Mouse (Mus musculus) neural tube, embryonic 15.5 days (tissue): ENCODE data around the gene Pgap3. TPM values are rescaled to one million over a fixed set of nuclear protein-coding genes. Genes with fewer than 3 reads are reported as not detected.

Experiments
- ATAC-seq: fragments of 200-750 bp; cut with Nextera tagmentation; 2 replicates; pipeline ENCODE4 v1.8.0; 2017; ENCODE audit warnings: mild to moderate bottlenecking, moderate TSS enrichment, moderate library complexity; ENCODE audit not compliant: low FRiP score
- H3K27ac ChIP-seq: fragments of 300-500 bp; sonication (generic); replicated peaks from 2 replicates; pipeline ENCODE4 v1.5.1; 2015; ENCODE audit warnings: mild to moderate bottlenecking, inconsistent platforms
- H3K27me3 ChIP-seq: fragments of 300-500 bp; sonication (generic); replicated peaks from 2 replicates; pipeline ENCODE4 v1.6.1; 2015; ENCODE audit warnings: inconsistent platforms
- H3K36me3 ChIP-seq: fragments of 300-500 bp; sonication (generic); 2 replicates; pipeline ENCODE4 v1.6.1; 2015; ENCODE audit warnings: inconsistent platforms
- H3K4me1 ChIP-seq: fragments of 300-500 bp; sonication (generic); 2 replicates; pipeline ENCODE4 v1.6.1; 2015; ENCODE audit warnings: inconsistent platforms
- H3K4me2 ChIP-seq: fragments of 300-500 bp; sonication (generic); 2 replicates; pipeline ENCODE4 v1.6.1; 2015; ENCODE audit warnings: inconsistent platforms, mild to moderate bottlenecking, moderate library complexity
- H3K4me3 ChIP-seq: fragments of 300-500 bp; sonication (generic); replicated peaks from 2 replicates; pipeline ENCODE4 v1.5.1; 2015; ENCODE audit warnings: mild to moderate bottlenecking, inconsistent platforms
- H3K9ac ChIP-seq: fragments of 300-500 bp; sonication (generic); replicated peaks from 2 replicates; pipeline ENCODE4 v1.6.1; 2015; ENCODE audit warnings: mild to moderate bottlenecking, inconsistent platforms
- H3K9me3 ChIP-seq: fragments of 300-500 bp; sonication (generic); replicated peaks from 2 replicates; pipeline ENCODE4 v1.6.1; 2016; ENCODE audit warnings: inconsistent platforms
- WGBS: fragments of 180-500 bp; shearing (Covaris S2); methylation state at CpG from one replicate; pipeline ENCODE4 v1.1.7; 2015; ENCODE audit warnings: mixed read lengths; 5-methylcytosine and 5-hydroxymethylcytosine counted together
- polyA plus RNA-seq: library from polyadenylated mRNA; unstranded; fragments of >200 nt; fragmentation: Nextera tagmentation; extraction: Ambion mirVana; gene quantifications from 2 replicates; pipeline ENCODE4 v1.2.1, GENCODE M21; 2015

The Pgap3 gene
- polyA plus RNA-seq, 1 experiment from 2014 or later, result 7.4 TPM

DNA sequence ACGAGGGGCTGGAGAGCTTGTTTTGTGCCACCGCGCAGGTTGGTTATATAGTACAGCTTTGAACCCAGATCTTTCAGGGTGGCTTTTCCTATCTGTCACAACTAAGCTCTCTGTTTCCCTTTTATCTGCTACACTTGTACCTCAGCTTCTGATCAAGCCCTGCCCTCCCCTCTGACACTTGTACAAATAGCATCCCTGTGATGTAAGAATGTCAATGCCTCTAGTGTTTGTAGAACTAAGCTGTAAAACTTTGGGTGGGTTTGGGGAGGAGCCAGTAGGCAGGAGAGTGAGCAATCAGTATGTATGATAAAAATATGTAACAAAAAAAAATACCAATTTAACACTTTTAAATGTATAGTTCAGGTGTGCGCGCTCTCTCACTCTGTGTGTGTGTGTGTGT, 35.9 kb downstream of the Pgap3 start:
- Histone ChIP-seq H3K36me3 (no peaks in the 10 kb centered on the region), H3K4me2 (no peak overlapping the region), H3K9me3 (no peaks in the 10 kb centered on the region), H3K27ac (no peak overlapping the region), H3K4me3 (no peak overlapping the region), H3K9ac (no peak overlapping the region), H3K4me1 (peaks cover 30% of the 10 kb centered on the region), H3K27me3 (no peaks in the 10 kb centered on the region)
- WGBS, result 88% methylated on average over 5 of the region's 5 CpGs
- ATAC-seq, result no peak

DNA sequence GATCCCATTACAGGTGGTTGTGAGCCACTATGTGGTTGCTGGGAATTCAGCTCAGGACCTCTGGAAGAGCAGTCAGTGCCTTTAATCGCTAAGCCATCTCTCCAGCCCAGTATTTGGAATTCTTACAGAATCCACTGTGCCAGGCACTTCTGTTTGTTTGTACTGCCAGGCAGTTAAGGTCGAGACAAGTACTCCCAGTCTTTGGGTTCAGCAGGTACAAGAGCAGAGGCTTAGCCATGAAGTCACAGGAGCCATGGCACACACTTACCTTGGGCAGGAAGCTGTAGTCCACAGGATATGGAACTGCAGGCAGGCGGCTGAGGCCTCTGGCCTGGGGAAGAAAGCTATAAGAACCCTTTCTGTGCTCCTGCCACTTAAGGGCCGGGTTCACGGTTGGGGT, 36.5 kb downstream of the Pgap3 start:
- Histone ChIP-seq H3K9ac (no peak overlapping the region), H3K4me3 (no peak overlapping the region), H3K27me3 (no peaks in the 10 kb centered on the region), H3K9me3 (no peaks in the 10 kb centered on the region), H3K4me1 (peaks cover 36% of the 10 kb centered on the region), H3K4me2 (no peak overlapping the region), H3K27ac (no peak overlapping the region), H3K36me3 (no peaks in the 10 kb centered on the region)
- WGBS, result 83% methylated on average over 5 of the region's 5 CpGs
- ATAC-seq, result no peak

DNA sequence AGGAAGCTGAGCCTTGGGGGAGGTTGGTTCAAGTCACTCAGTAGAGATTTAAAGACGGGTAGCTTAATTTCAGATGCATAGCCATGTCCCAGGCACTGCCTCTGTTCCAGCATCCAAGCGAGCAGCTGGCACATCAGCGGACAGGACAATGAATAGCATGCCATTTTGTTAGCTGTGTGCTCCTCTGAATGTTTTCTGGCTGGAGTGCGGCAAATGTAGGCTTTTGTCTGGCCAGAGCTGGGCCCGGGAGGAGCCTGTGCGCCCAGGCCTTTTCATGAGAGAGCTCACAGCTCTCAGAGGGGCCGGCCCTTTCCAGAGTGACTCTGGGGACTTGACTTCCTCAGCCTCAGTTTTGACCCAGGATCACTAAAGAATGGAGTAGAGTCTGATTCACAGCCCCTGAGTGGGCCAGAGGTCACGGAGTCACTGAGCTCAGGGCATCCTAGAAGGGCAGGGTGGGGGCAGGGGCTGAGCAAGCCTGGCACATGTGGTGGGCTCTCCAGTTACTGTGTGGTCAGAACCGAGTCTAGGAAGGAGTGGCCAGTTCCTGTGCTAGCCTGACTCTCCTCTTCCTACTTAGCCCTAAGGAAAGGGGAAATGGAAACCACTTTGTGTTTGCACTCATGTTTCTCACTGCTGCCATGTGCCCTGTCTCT, 39.3 kb downstream of the Pgap3 start:
- Histone ChIP-seq H3K4me1 (peaks cover 49% of the 10 kb centered on the region), H3K4me2 (0 out of 2 replicates have a peak overlapping the region, but pooled peaks have one; percentile 2), H3K27ac (peak overlapping the region; percentile 68), H3K4me3 (no peak overlapping the region), H3K9ac (0 out of 2 replicates have a peak overlapping the region, but pooled peaks have one; percentile 0), H3K9me3 (no peaks in the 10 kb centered on the region), H3K27me3 (no peaks in the 10 kb centered on the region), H3K36me3 (no peaks in the 10 kb centered on the region)
- 24% methylated on average over 9 of the region's 9 CpGs for WGBS
- ATAC-seq, result no peak

DNA sequence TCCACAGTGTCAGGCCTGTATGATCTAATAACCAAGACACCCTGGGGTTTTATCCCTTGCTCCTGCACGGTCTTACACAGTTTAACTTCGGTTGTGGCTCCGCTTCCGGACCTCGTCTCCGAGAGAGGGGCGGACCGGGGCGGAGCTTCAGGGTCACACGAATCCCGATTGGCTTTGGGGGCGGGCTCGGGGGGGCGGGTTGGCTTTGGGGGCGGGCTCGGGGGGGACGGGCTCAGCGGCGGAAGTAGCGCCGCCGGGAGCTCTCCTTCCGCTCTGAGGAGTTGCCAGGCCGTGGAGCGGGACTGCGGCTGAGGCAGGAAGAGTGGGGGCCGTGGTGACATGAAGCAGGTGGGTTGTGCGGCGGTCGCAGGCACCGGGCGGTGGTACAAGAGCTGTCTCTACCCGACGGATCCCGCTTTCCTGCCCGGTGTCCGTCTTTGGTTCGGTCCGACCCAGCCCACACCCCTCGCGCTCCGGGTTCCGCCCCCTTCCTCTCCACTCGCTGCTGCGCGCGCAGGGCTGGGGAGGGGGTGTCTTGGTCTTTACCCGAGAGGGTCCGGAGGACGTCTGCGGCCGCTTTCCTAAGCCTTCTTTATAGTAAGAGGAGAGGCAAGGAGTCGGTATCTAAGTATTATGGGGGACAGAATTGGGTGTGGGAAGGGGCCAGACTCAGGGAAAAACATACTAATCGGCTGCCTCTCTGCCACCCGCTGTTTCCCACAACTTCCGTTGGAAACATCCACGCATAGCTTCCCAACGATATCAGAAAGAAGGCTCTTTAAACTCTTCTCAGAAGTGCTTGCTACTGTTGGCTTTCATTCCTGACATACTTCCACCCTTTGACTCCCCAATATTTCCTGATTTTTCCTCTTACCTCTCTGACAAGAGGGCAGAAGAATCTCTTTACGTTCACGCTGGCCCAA, 41.9 kb downstream of the Pgap3 start, which contains the start of gene Stard3:
Stard3 (plus strand) TSS at position 208 of the 923 bp plus-strand sequence.
- Histone ChIP-seq H3K4me1 (peaks cover 56% of the 10 kb centered on the region), H3K9ac (peak within 1 kb of the TSS; percentile 70), H3K27me3 (peaks cover 12% of the 10 kb centered on the region), H3K4me3 (peak within 1 kb of the TSS; percentile 75), H3K27ac (peak within 1 kb of the TSS; percentile 95), H3K4me2 (peak within 1 kb of the TSS; percentile 82), H3K36me3 (no peaks in the 10 kb centered on the region), H3K9me3 (no peaks in the 10 kb centered on the region)
- under 1% methylated on average over 60 of the region's 60 CpGs for WGBS
- ATAC-seq, result peak; percentile 90

DNA sequence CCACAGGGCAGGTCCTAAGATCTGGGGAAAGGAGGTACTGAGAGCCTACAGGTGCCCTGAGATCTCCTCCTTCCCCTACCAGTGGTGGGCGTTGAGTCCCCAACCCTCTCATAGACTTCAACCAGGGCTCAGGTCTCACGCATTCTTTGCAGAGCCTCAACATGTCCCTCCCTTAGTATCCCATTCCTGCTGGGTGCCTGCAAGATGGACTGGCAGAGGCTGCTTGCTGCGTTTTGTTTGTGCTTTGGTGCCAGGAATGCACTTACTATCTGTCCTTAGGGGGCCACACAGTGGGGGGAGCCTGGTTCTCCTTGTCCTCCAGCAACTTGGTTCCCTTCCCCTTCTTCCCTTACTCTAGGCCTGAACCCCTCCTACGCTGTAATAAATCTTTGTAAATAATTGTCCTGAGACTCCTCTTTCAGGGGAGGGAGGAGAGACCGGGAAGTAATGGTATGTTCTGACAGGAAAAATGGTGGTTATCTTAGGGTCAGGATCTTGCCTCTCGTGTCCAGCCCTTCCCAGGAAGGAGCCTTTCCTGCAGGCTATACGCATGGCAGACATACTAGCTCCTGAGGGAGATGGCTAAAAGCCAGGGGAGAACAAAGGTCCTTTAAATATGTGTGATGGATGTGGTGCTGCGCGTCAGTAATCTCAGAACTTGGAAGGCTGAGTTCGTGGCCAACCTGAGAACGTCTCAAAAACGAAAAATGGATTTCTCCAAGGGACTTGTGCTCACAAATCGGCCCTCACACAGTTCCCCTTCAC, 42.7 kb downstream of the Pgap3 start:
- Histone ChIP-seq H3K27me3 (peaks cover 21% of the 10 kb centered on the region), H3K9me3 (no peaks in the 10 kb centered on the region), H3K9ac (peak overlapping the region; percentile 43), H3K4me2 (peak overlapping the region; percentile 82), H3K27ac (peak overlapping the region; percentile 95), H3K4me1 (peaks cover 56% of the 10 kb centered on the region), H3K4me3 (peak overlapping the region; percentile 75), H3K36me3 (no peaks in the 10 kb centered on the region)
- 8% methylated on average over 13 of the region's 13 CpGs for WGBS
- ATAC-seq, result no peak

DNA sequence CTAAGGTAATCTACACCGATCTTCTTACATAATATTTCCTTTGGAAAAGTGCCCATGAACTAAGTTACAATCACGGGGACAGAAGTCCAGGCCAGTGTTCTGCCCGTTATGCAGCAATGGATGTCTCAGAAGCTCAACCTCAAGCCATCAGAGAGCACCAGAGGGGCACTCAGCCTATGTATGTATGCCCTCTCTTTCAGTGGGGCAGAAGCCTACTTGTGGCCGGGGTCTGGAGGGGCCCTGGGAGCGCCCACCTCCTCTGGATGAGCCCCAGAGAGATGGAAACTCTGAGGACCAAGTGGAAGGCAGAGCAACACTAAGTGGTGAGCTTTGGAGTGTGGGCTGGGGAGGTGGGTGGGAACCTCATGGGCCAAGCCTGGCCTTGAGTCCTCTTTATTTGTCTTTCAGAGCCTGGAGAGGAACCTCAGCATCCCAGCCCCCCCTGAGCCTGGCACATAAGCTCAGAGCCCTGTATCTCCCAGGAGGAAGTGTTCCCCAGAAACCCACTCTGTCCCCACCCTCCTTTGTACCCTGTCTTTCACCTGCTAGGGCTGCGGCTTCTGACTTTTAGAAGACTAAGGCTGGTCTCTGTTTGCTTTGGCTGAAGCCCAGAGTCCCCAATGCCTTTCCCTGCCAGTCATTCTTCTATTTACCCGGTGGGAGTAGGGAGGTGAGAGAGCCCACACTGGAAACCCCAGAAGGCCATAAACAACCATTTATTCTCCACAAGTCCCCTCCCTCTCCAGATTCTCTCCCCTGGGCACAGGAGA, 43.5 kb downstream of the Pgap3 start:
- Histone ChIP-seq H3K9me3 (no peaks in the 10 kb centered on the region), H3K9ac (no peak overlapping the region), H3K4me3 (no peak overlapping the region), H3K4me1 (peaks cover 51% of the 10 kb centered on the region), H3K27me3 (peaks cover 29% of the 10 kb centered on the region), H3K36me3 (no peaks in the 10 kb centered on the region), H3K27ac (no peak overlapping the region), H3K4me2 (peak overlapping the region; percentile 82; the same call in 1 of the 2 replicates)
- ATAC-seq, result no peak
- WGBS, result 70% methylated on average over 7 of the region's 7 CpGs

DNA sequence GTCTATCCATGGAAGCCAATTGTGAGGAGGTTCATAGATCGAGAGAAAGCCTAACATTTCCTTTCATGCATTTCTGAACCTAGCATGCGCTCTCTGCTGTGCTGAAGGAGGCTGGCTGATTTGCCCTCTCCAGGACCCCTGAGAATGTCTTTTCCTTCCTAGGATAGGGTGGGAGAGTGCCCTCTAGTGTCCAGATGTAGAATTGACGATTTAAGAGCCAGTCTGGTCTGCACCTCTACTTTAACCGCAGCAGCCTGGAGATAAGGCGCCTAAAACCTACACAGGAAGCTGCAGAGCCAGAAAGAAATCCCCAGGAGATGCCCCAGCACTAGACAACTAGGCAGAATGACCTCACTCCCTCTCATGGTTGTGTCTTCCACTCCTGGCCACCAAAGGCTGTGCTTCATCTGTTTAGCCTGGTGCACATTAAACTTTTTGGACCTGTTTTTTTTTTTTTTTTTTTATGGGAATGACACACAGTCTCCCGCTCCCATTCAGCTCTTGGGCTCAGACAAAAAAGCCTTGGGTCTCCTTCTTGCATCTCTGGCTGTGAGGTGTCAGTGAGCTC, 44.5 kb downstream of the Pgap3 start:
- no peak overlapping the region for H3K27ac ChIP-seq
- H3K4me3 ChIP-seq, result no peak overlapping the region
- WGBS, result 13% methylated on average over 6 of the region's 6 CpGs
- no peaks in the 10 kb centered on the region for H3K9me3 ChIP-seq
- H3K9ac ChIP-seq, result no peak overlapping the region
- peaks cover 39% of the 10 kb centered on the region for H3K27me3 ChIP-seq
- no peak for ATAC-seq
- peaks cover 41% of the 10 kb centered on the region for H3K4me1 ChIP-seq
- H3K4me2 ChIP-seq, result no peak overlapping the region
- no peaks in the 10 kb centered on the region for H3K36me3 ChIP-seq

DNA sequence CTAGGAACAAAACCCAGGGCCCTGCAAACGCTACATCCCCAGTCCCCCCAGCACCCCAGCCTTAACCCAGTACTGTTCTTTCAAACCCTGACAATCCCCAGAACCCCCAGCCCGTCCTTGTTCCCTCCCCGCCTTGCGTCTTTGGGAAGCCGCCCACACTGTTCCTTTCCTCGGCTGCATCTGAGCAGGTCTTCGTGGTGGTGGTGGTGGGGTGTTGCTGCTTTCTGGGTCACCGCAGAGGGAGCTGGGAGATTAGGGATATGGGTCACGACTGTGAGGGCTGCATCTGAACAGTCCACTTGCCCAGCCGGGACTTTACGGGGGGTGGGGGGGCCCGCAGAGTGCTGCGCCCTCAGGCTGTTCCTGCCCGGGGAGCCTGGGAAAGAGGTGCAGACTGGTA, 45.8 kb downstream of the Pgap3 start:
- no peak overlapping the region for H3K27ac ChIP-seq

DNA sequence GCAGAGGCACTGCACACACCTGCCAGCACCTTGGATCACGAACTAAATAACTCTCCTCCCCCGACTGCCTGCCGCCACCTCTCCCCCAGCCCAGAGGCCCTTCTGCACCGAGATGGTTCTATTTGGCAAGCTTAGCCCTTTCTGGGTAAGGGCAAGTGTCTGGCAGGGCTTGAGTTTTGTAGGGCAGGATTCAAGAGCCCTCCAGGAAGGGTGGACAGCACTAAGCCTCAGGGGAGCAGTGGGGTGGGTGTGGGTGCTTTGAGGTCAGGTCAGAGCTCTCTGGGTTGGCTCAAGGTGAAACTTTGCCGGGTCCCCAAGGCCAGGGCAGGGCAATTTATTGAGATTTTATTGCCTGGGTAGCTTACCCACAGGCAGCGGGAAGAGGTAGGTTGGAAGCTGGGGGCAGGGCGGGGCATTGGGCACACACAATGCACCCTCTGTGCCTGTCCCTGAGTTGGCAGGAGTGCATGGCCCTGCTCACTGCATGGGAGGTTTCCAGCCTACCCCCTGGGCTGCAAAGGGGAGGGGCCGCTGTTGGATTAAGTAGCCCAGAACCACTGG, 46.6 kb downstream of the Pgap3 start:
- WGBS, result 24% methylated on average over 8 of the region's 8 CpGs
- ATAC-seq, result no peak
- no peak overlapping the region for H3K4me3 ChIP-seq
- H3K36me3 ChIP-seq, result no peaks in the 10 kb centered on the region
- H3K4me1 ChIP-seq, result peaks cover 24% of the 10 kb centered on the region
- H3K27ac ChIP-seq, result no peak overlapping the region
- no peak overlapping the region for H3K4me2 ChIP-seq
- no peak overlapping the region for H3K9ac ChIP-seq
- peaks cover 59% of the 10 kb centered on the region for H3K27me3 ChIP-seq
- H3K9me3 ChIP-seq, result no peaks in the 10 kb centered on the region

More for the DNA sequence above, 45.8 kb downstream of the Pgap3 start:
- 71% methylated on average over 14 of the region's 14 CpGs for WGBS
- no peak for ATAC-seq
- H3K36me3 ChIP-seq, result no peaks in the 10 kb centered on the region
- peaks cover 52% of the 10 kb centered on the region for H3K27me3 ChIP-seq
- no peak overlapping the region for H3K4me3 ChIP-seq
- H3K4me1 ChIP-seq, result peaks cover 27% of the 10 kb centered on the region
- no peaks in the 10 kb centered on the region for H3K9me3 ChIP-seq
- no peak overlapping the region for H3K9ac ChIP-seq
- no peak overlapping the region for H3K4me2 ChIP-seq

DNA sequence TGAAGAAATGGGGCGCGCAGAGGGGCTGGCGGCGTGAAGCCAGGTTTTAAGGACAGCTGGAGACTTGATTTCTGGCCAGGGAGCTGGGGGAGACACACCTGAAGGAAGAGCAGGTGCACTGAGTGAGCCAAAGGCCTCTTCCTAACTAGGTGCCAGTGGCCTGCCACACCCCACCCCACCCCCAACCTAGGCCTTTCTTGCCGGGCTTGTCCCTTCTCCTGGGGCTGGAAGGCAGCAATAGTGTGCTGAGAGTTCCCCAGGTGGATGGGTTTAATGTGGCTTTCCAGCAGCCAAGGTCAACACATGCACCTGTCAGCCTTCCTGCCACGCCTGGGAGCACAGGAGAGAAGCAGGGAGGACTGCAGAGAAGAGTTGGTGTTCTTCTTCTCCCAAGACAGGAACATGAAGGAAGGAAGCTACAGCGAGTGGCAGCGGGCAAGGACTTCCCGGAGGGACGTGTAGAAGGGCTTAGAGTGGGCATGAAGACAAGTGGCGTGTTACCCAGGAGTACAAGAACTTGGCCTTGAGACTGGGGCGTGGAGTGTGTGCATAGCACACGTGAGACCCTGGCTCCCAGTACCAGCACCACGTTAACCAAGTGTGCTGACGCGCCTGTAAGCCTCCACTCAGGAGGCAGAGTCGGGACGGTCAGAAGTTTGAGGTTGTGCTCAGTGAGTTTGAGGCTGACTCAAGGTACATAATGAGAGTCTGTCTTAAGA, 47.9 kb downstream of the Pgap3 start:
- no peak overlapping the region for H3K4me3 ChIP-seq
- 77% methylated on average over 18 of the region's 18 CpGs for whole genome bisulfite sequencing
- H3K36me3 ChIP-seq, result no peaks in the 10 kb centered on the region
- no peak overlapping the region for H3K27ac ChIP-seq
- no peak for ATAC-seq
- peaks cover 71% of the 10 kb centered on the region for H3K27me3 ChIP-seq
- no peak overlapping the region for H3K4me2 ChIP-seq
- H3K9ac ChIP-seq, result no peak overlapping the region
- H3K4me1 ChIP-seq, result peaks cover 33% of the 10 kb centered on the region
- no peaks in the 10 kb centered on the region for H3K9me3 ChIP-seq
